Comparison of ENCODE assay signal across 17 mouse cellular contexts in genomic region chr12:85124751-85125150, GRCm38 (mm10). TPM values are rescaled to one million over a fixed set of nuclear protein-coding genes. Genes with fewer than 3 reads are reported as not detected.
"Had no signal": no experiment of that assay in that cellular context is flagged by ENCODE, and none has a peak within 500 bp of the region (broad histone marks: within the 10 kb centered on the region; RNA-seq: fewer than 3 reads in every experiment).

No protein-coding gene starts in this region.

- H3K4me2 ChIP-seq: neural tube, embryonic 13.5 days; neural tube, embryonic 15.5 days; stomach, embryonic 15.5 days had no signal

- H3K4me3 ChIP-seq: neural tube, embryonic 13.5 days; neural tube, embryonic 15.5 days; stomach, embryonic 15.5 days had no signal

- H3K4me1 ChIP-seq: neural tube, embryonic 15.5 days; stomach, embryonic 15.5 days had no signal

- H3K9ac ChIP-seq: neural tube, embryonic 13.5 days; neural tube, embryonic 15.5 days; stomach, embryonic 15.5 days had no signal

- H3K9me3 ChIP-seq: neural tube, embryonic 13.5 days; neural tube, embryonic 15.5 days; stomach, embryonic 15.5 days had no signal

- DNase-seq: retina, postnatal 1 day; right cerebral cortex, adult 18-20 months; right cerebral cortex, postnatal 14 days; right cerebral cortex, postnatal 25 days; right cerebral cortex, postnatal 4 days; spleen, adult 18-20 months; thymus, adult 18-20 months; thymus, adult 2 months; thymus, postnatal 14 days; thymus, postnatal 25 days; thymus, postnatal 36 days; thymus, postnatal 4 days had no signal

- H3K27ac ChIP-seq: neural tube, embryonic 13.5 days; neural tube, embryonic 15.5 days; stomach, embryonic 15.5 days; stomach, postnatal 0 days had no signal

- H3K27me3 ChIP-seq: neural tube, embryonic 13.5 days; neural tube, embryonic 15.5 days; stomach, embryonic 15.5 days had no signal

RNA-seq across cellular contexts. Expression of gene Rps6kl1, which starts 26.3 kb away (rescaled TPM):
- total RNA-seq: neutrophil, adult 5-6 weeks had no signal

RNA-seq across cellular contexts. Expression of gene Pgf, which starts 52.8 kb away (rescaled TPM):
- total RNA-seq: neutrophil, adult 5-6 weeks had no signal
